Mouse (Mus musculus): ENCODE data around the gene Specc1.

GRCm38 (mm10) chr11:62018315-62019205 is 62.0 kb downstream of the Specc1 start:
- TF ChIP-seq EP300 (IDR thresholded peaks at IDR 0.05; ENCODE audit: low read depth) (no peak), CTCF (IDR thresholded peaks at IDR 0.05; ENCODE audit: low read depth) (no peak)
